Mouse (Mus musculus): ENCODE data around the gene Akap11. TPM values are rescaled to one million over a fixed set of nuclear protein-coding genes. Genes with fewer than 3 reads are reported as not detected.
A peak's percentile ranks its signal among the peaks of the same experiment; 100 is the strongest.

Gene Akap11
- polyA plus RNA-seq, 1 experiment from 2014 or later = 6.0 TPM

DNA sequence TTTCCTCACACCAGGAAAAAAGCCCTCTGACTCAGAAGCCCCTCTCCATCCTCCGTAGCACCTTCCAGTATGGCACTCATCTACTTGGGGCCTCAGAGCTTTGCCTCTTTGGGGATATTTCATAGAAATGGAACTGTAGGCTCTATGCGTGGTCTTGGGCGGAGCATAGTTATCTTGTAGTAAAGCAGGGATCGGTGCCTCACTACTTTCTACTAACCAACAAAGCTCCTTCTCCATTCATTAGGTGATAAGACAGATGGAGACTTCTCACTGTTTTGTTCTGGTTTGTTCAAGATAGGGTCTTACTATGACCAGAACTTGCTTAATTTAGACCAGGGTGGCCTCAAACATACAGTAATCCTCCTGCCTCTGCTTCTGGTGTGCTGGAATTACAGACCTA lies 39.9 kb downstream of the Akap11 start:
- Histone ChIP-seq H3K9me3 (ENCODE audit: control insufficient read depth, low read length) (no peaks in the 10 kb centered on the region), H3K4me3 (ENCODE audit: low read depth, low read length) (no peak overlapping the region), H3K4me1 (replicated peaks; ENCODE audit: control insufficient read depth, insufficient read depth) (no peaks in the 10 kb centered on the region), H3K4me2 (replicated peaks; ENCODE audit: low read depth) (no peak overlapping the region), H3K27me3 (ENCODE audit: control insufficient read depth, insufficient read depth, low read length) (no peaks in the 10 kb centered on the region), H3K9ac (ENCODE audit: low read length) (no peak overlapping the region), H3K36me3 (ENCODE audit: control insufficient read depth, insufficient read depth, low read length) (no peaks in the 10 kb centered on the region), H3K27ac (replicated peaks) (no peak overlapping the region)
- TF ChIP-seq EP300 (optimal IDR thresholded peaks at IDR 0.05) (no peak), CTCF (IDR thresholded peaks at IDR 0.05; ENCODE audit: low read depth) (no peak)
- ATAC-seq (ENCODE audit: low FRiP score, low TSS enrichment) (no peak), DNase-seq (ENCODE audit: low spot score) (no peak)
- 89% methylated on average over 4 of the region's 4 CpGs for WGBS

- no peak overlapping the region for H3K9ac ChIP-seq (ENCODE audit: low read length)
- WGBS = 71% methylated on average over 4 of the region's 4 CpGs
- TF ChIP-seq CTCF (IDR thresholded peaks at IDR 0.05; ENCODE audit: low read depth) = no peak
- no peak for TF ChIP-seq EP300 (optimal IDR thresholded peaks at IDR 0.05)
- H3K36me3 ChIP-seq (ENCODE audit: control insufficient read depth, insufficient read depth, low read length) = 0 out of 2 replicates have a peak, but pooled peaks cover 4% of the 10 kb centered on the region
- H3K9me3 ChIP-seq (ENCODE audit: control insufficient read depth, low read length) = no peaks in the 10 kb centered on the region
- no peaks in the 10 kb centered on the region for H3K27me3 ChIP-seq (ENCODE audit: control insufficient read depth, insufficient read depth, low read length)
- no peaks in the 10 kb centered on the region for H3K4me1 ChIP-seq (replicated peaks; ENCODE audit: control insufficient read depth, insufficient read depth)
- no peak overlapping the region for H3K27ac ChIP-seq (replicated peaks)
- DNase-seq (ENCODE audit: low spot score) (no peak), ATAC-seq (ENCODE audit: low FRiP score, low TSS enrichment) (no peak)
- H3K4me2 ChIP-seq (replicated peaks; ENCODE audit: low read depth) = no peak overlapping the region
- H3K4me3 ChIP-seq (ENCODE audit: low read depth, low read length) = no peak overlapping the region
Measured at GRCm38 (mm10) chr14:78495241-78495640, 41.4 kb downstream of the Akap11 start.

DNA sequence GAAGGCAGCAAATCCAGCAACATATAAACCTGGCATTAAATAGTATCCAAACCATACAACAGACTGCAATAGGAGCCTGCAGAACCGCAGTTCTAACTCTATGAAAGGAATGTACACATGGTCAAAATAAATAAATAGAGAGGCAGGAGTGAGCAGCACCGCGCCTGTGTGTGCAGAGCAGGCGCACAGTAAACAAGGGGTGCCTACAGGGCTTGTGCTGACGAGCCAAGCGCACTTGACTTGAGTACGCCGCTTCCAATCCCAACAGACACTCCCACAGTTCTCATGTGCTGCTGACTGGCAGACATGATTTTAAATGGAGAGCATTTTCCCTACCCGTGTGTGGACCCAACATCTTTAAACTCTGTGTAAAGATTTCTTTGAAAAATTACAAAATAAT lies 44.0 kb downstream of the Akap11 start:
- WGBS = 51% methylated on average over 9 of the region's 9 CpGs

DNA sequence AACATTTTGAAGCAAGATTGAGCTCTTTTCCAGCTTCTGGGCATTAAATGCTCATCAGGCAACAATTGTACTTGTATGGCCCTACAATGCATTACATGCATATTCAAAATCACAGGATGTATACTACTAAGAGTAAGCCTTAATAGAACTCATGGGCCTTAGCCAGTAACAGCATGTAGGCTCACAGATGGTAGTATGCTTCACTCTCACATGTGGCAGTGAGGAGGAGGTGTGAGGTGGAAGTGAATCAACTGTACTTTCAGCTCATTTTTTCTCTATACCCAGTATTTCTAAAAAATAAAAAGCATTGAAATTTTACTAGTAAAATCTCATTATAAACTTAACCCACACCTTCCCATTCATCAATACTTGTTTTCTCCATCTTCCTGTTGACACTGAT lies 45.2 kb downstream of the Akap11 start:
- Histone ChIP-seq H3K4me3 (ENCODE audit: low read depth, low read length) (no peak overlapping the region), H3K4me2 (replicated peaks; ENCODE audit: low read depth) (no peak overlapping the region), H3K27me3 (ENCODE audit: control insufficient read depth, insufficient read depth, low read length) (no peaks in the 10 kb centered on the region), H3K9me3 (ENCODE audit: control insufficient read depth, low read length) (no peaks in the 10 kb centered on the region), H3K36me3 (ENCODE audit: control insufficient read depth, insufficient read depth, low read length) (0 out of 2 replicates have a peak, but pooled peaks cover 4% of the 10 kb centered on the region), H3K9ac (ENCODE audit: low read length) (no peak overlapping the region), H3K4me1 (replicated peaks; ENCODE audit: control insufficient read depth, insufficient read depth) (no peaks in the 10 kb centered on the region), H3K27ac (replicated peaks) (no peak overlapping the region)
- TF ChIP-seq EP300 (optimal IDR thresholded peaks at IDR 0.05) (no peak), CTCF (IDR thresholded peaks at IDR 0.05; ENCODE audit: low read depth) (no peak)
- ATAC-seq (ENCODE audit: low FRiP score, low TSS enrichment) = no peak
- no peak for DNase-seq (ENCODE audit: low spot score)

More for the DNA sequence above, 44.0 kb downstream of the Akap11 start:
- ATAC-seq (ENCODE audit: low FRiP score, low TSS enrichment) (peak; percentile 90; the same call in 1 of the 2 replicates), DNase-seq (ENCODE audit: low spot score) (peak; percentile 55)
- H3K27ac ChIP-seq (replicated peaks) = no peak overlapping the region
- no peak overlapping the region for H3K9ac ChIP-seq (ENCODE audit: low read length)
- no peaks in the 10 kb centered on the region for H3K27me3 ChIP-seq (ENCODE audit: control insufficient read depth, insufficient read depth, low read length)
- no peaks in the 10 kb centered on the region for H3K4me1 ChIP-seq (replicated peaks; ENCODE audit: control insufficient read depth, insufficient read depth)
- H3K9me3 ChIP-seq (ENCODE audit: control insufficient read depth, low read length) = no peaks in the 10 kb centered on the region
- no peak overlapping the region for H3K4me2 ChIP-seq (replicated peaks; ENCODE audit: low read depth)
- no peak overlapping the region for H3K4me3 ChIP-seq (ENCODE audit: low read depth, low read length)
- H3K36me3 ChIP-seq (ENCODE audit: control insufficient read depth, insufficient read depth, low read length) = 0 out of 2 replicates have a peak, but pooled peaks cover 4% of the 10 kb centered on the region
- no peak for TF ChIP-seq EP300 (optimal IDR thresholded peaks at IDR 0.05)
- no peak for TF ChIP-seq CTCF (IDR thresholded peaks at IDR 0.05; ENCODE audit: low read depth)

- DNase-seq (ENCODE audit: low spot score) = peak; percentile 60
Measured at GRCm38 (mm10) chr14:78482385-78483231, 54.0 kb downstream of the Akap11 start.

GRCm38 (mm10) chr14:78474058-78474457 lies 62.5 kb downstream of the Akap11 start:
- no peaks in the 10 kb centered on the region for H3K27me3 ChIP-seq (ENCODE audit: control insufficient read depth, insufficient read depth, low read length)
- no peak overlapping the region for H3K4me3 ChIP-seq (ENCODE audit: low read depth, low read length)
- DNase-seq (ENCODE audit: low spot score) (no peak), ATAC-seq (ENCODE audit: low FRiP score, low TSS enrichment) (no peak)
- H3K36me3 ChIP-seq (ENCODE audit: control insufficient read depth, insufficient read depth, low read length) = no peaks in the 10 kb centered on the region
- H3K4me1 ChIP-seq (replicated peaks; ENCODE audit: control insufficient read depth, insufficient read depth) = no peaks in the 10 kb centered on the region
- no peak overlapping the region for H3K4me2 ChIP-seq (replicated peaks; ENCODE audit: low read depth)
- TF ChIP-seq EP300 (optimal IDR thresholded peaks at IDR 0.05) (no peak), CTCF (IDR thresholded peaks at IDR 0.05; ENCODE audit: low read depth) (no peak)
- no peak overlapping the region for H3K27ac ChIP-seq (replicated peaks)
- H3K9me3 ChIP-seq (ENCODE audit: control insufficient read depth, low read length) = no peaks in the 10 kb centered on the region
- no peak overlapping the region for H3K9ac ChIP-seq (ENCODE audit: low read length)
- WGBS = 68% methylated on average over 3 of the region's 3 CpGs

More at GRCm38 (mm10) chr14:78482385-78483231, 54.0 kb downstream of the Akap11 start:
- H3K27ac ChIP-seq (replicated peaks) = no peak overlapping the region
- 20% methylated on average over 14 of the region's 14 CpGs for WGBS
- H3K9ac ChIP-seq (ENCODE audit: low read length) = 0 out of 2 replicates have a peak overlapping the region, but pooled peaks have one; percentile 8
- TF ChIP-seq EP300 (optimal IDR thresholded peaks at IDR 0.05) = no peak
- TF ChIP-seq CTCF (IDR thresholded peaks at IDR 0.05; ENCODE audit: low read depth) = peak; percentile 83
- H3K4me1 ChIP-seq (replicated peaks; ENCODE audit: control insufficient read depth, insufficient read depth) = no peaks in the 10 kb centered on the region
- no peaks in the 10 kb centered on the region for H3K36me3 ChIP-seq (ENCODE audit: control insufficient read depth, insufficient read depth, low read length)
- no peaks in the 10 kb centered on the region for H3K9me3 ChIP-seq (ENCODE audit: control insufficient read depth, low read length)
- H3K27me3 ChIP-seq (ENCODE audit: control insufficient read depth, insufficient read depth, low read length) = no peaks in the 10 kb centered on the region
- H3K4me3 ChIP-seq (ENCODE audit: low read depth, low read length) = no peak overlapping the region
- ATAC-seq (ENCODE audit: low FRiP score, low TSS enrichment) = peak; percentile 91
- peak overlapping the region; percentile 36 for H3K4me2 ChIP-seq (replicated peaks; ENCODE audit: low read depth)

Data from stomach, postnatal 0 days (tissue).